Mouse (Mus musculus) lung, adult 2 months (tissue): ENCODE results near the gene Pheta1.

Experiments
- CTCF ChIP-seq: fragments of 200-500 bp; IDR thresholded peaks from 2 replicates; pipeline ENCODE4 v1.5.1; 2011; ENCODE audit warnings: mild to moderate bottlenecking, low read length, control low read depth; ENCODE audit not compliant: insufficient read depth
- POLR2A ChIP-seq: fragments of 200-500 bp; IDR thresholded peaks from 2 replicates; pipeline ENCODE4 v1.6.1; 2011; ENCODE audit warnings: low read depth, mild to moderate bottlenecking, control low read depth, low read length, borderline replicate concordance; ENCODE audit errors: extremely low read depth

DNA sequence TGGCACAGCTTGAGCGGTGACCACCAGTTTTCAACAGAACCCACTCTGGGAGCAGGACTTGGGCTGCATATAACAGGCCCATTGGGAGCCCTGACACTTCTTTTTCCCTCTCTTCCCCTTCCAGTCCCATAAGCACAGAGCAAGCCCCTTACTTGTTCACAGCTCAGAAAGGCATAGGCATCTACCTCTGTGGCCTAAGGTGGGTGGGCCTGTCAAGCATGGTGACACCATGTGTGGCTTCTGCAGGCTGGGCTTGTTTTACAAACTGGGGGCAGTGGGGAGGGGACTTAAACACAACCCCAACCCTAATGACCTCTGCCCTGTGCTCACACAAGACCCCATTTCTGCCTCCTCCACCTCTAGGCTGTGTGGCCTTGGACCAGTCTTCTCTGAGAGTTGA lies 25.1 kb upstream of the Pheta1 start:
- TF ChIP-seq CTCF (no peak), POLR2A (no peak)
